8 mouse cellular contexts compared by ENCODE assay signal in genomic region chr8:120536306-120537206, GRCm38 (mm10). TPM values are rescaled to one million over a fixed set of nuclear protein-coding genes. Genes with fewer than 3 reads are reported as not detected.
DNase-seq lines count a peak whose midpoint lies in the region; ATAC-seq and TF ChIP-seq lines count a peak whose summit lies in the region.

No protein-coding gene starts in this region.

- peak overlapping the region; percentile 98 for H3K4me2 ChIP-seq in forebrain, postnatal 0 days (ENCODE audit: low read depth)
- H3K4me2 ChIP-seq in stomach, embryonic 15.5 days, result peak overlapping the region; percentile 99

- peak overlapping the region; percentile 76 for H3K9ac ChIP-seq in forebrain, postnatal 0 days
- H3K9ac ChIP-seq in stomach, embryonic 15.5 days, result peak overlapping the region; percentile 37

- peak overlapping the region; percentile 97 for H3K27ac ChIP-seq in gastrocnemius, adult 2 months
- peak overlapping the region; percentile 98 for H3K27ac ChIP-seq in forebrain, postnatal 0 days (ENCODE audit: low read depth, low read length)
- H3K27ac ChIP-seq in stomach, embryonic 15.5 days, result peak overlapping the region; percentile 94

- intact Hi-C loops in gastrocnemius, adult 2 months (cut with DNase I), result loop anchor here (5.0 kb wide), 3 partner anchors 34 to 169 kb away; no protein-coding TSS in a partner anchor
- intact Hi-C loops in left cerebral cortex, postnatal 14 days (cut with DNase I), result loop anchor here (5.0 kb wide), 2 partner anchors 219 to 249 kb away; no protein-coding TSS in a partner anchor

- peak; percentile 68 for DNase-seq in gastrocnemius, adult 2 months
- no peak for DNase-seq in gastrocnemius, postnatal 25 days
- peak; percentile 83 for DNase-seq in brain, adult 2 months (ENCODE audit: low read depth, low spot score)
- DNase-seq in forebrain, postnatal 0 days, result no peak
- peak; percentile 54 to 55 for DNase-seq in left cerebral cortex, postnatal 14 days (ENCODE audit: low spot score in 2 of 2)

- no peak for TF ChIP-seq CTCF in gastrocnemius, adult 2 months (IDR thresholded peaks at IDR 0.05)
- TF ChIP-seq CTCF in C2C12 (IDR thresholded peaks at IDR 0.05; ENCODE audit: control insufficient read depth, insufficient read depth, insufficient read length), result no peak
- TF ChIP-seq CTCF in forebrain, postnatal 0 days (IDR thresholded peaks at IDR 0.05; ENCODE audit: low read depth), result no peak

- H3ac ChIP-seq in C2C12 (ENCODE audit: control insufficient read depth, insufficient read length, low read depth), result peak overlapping the region; percentile 70

- H3K27me3 ChIP-seq in C2C12 (ENCODE audit: control insufficient read depth, insufficient read depth, insufficient read length), result no peaks in the 10 kb centered on the region
- H3K27me3 ChIP-seq in forebrain, postnatal 0 days (ENCODE audit: insufficient read depth, low read length), result no peaks in the 10 kb centered on the region
- no peaks in the 10 kb centered on the region for H3K27me3 ChIP-seq in stomach, embryonic 15.5 days (replicated peaks)

- no peak for ATAC-seq in forebrain, postnatal 0 days
- peak; percentile 5 for ATAC-seq in megakaryocyte progenitor cell, adult 5-6 weeks (replicated peaks; ENCODE audit: poor library complexity)
- ATAC-seq in stomach, embryonic 15.5 days (ENCODE audit: insufficient read depth, low FRiP score, low read depth), result peak; percentile 10

- H3K36me3 ChIP-seq in C2C12 (ENCODE audit: control insufficient read depth, insufficient read depth), result no peaks in the 10 kb centered on the region
- no peaks in the 10 kb centered on the region for H3K36me3 ChIP-seq in forebrain, postnatal 0 days (ENCODE audit: insufficient read depth)
- H3K36me3 ChIP-seq in stomach, embryonic 15.5 days, result no peaks in the 10 kb centered on the region

- under 1% methylated on average over 55 of the region's 61 CpGs for WGBS in forebrain, postnatal 0 days
- WGBS in stomach, embryonic 15.5 days, result 1% methylated on average over 61 of the region's 61 CpGs

- H3K79me3 ChIP-seq in C2C12 (ENCODE audit: low read depth), result peaks cover 7% of the 10 kb centered on the region

- peak overlapping the region; percentile 86 for H3K4me3 ChIP-seq in gastrocnemius, adult 2 months
- peak overlapping the region; percentile 25 for H3K4me3 ChIP-seq in C2C12 (ENCODE audit: insufficient read depth, poor library complexity, severe bottlenecking)
- peak overlapping the region; percentile 64 for H3K4me3 ChIP-seq in forebrain, postnatal 0 days (ENCODE audit: low read depth, low read length)
- H3K4me3 ChIP-seq in stomach, embryonic 15.5 days (replicated peaks), result peak overlapping the region; percentile 63

- H3K9me3 ChIP-seq in forebrain, postnatal 0 days (ENCODE audit: low read length), result no peaks in the 10 kb centered on the region
- H3K9me3 ChIP-seq in stomach, embryonic 15.5 days, result no peaks in the 10 kb centered on the region

- H3K79me2 ChIP-seq in C2C12 (ENCODE audit: control insufficient read depth, insufficient read depth), result peaks cover 36% of the 10 kb centered on the region

- H3K4me1 ChIP-seq in forebrain, postnatal 0 days (ENCODE audit: insufficient read depth), result peaks cover 32% of the 10 kb centered on the region
- peaks cover 87% of the 10 kb centered on the region for H3K4me1 ChIP-seq in stomach, embryonic 15.5 days

TF ChIP-seq in C2C12, 6 proteins besides CTCF, POLR2A, EP300 and RAD21:
- TF ChIP-seq MAX (IDR thresholded peaks at IDR 0.05) (peak; percentile 12), USF1 (IDR thresholded peaks at IDR 0.05; ENCODE audit: low read depth) (no peak), MYOG (IDR thresholded peaks at IDR 0.05; ENCODE audit: control insufficient read depth, extremely low read depth, insufficient read length) (no peak), FOSL1 (IDR thresholded peaks at IDR 0.05; ENCODE audit: insufficient read depth, low read length, poor library complexity, severe bottlenecking) (no peak), MYOD1 (IDR thresholded peaks at IDR 0.05; ENCODE audit: control insufficient read depth, insufficient read length, low read depth) (no peak), CEBPB (IDR thresholded peaks at IDR 0.05; ENCODE audit: low read depth) (no peak)

RNA-seq across cellular contexts. Expression of gene Gins2, which starts 52.5 kb away (rescaled TPM):
- under 1 TPM; 0.36 to 0.67 TPM for total RNA-seq in gastrocnemius, adult 2 months (2021)
- total RNA-seq in gastrocnemius, postnatal 25 days (2021), result 1 to 10 TPM; 1.0 to 1.3 TPM
- 69.8 TPM for polyA plus RNA-seq in C2C12 (2012; fragmentation: generic; extraction: Trizol)
- total RNA-seq in forebrain, postnatal 0 days (2014; rRNA removed), result 2.6 and 5.3 TPM in 2 replicates
- polyA plus RNA-seq in forebrain, postnatal 0 days (2015; fragmentation: Nextera tagmentation; extraction: Ambion mirVana), result 9.6 and 10.7 TPM in 2 replicates
- 1 to 10 TPM; 1.2 to 1.4 TPM for total RNA-seq in left cerebral cortex, postnatal 14 days (2021)
- 65.9 and 67.1 TPM in 2 replicates for total RNA-seq in megakaryocyte progenitor cell, adult 5-6 weeks (2015)
- total RNA-seq in megakaryocyte progenitor cell, adult 5-6 weeks (2017), result 28.1 and 47.1 TPM in 2 replicates
- 88.1 and 94.7 TPM in 2 replicates for polyA plus RNA-seq in stomach, embryonic 15.5 days (2015; fragmentation: Nextera tagmentation; extraction: Ambion mirVana)

Comparison
In these comparisons a context has a peak if more than half of its experiments do, and no peak if none do; other contexts are left out.
1. DNase-seq: peak in gastrocnemius, adult 2 months (single experiment), brain, adult 2 months (single experiment) and left cerebral cortex, postnatal 14 days (2 of 2); none in gastrocnemius, postnatal 25 days (single experiment) and forebrain, postnatal 0 days (single experiment).
2. H3K4me3 ChIP-seq: peak in every context shown above with its lines; median percentile 86 in gastrocnemius, adult 2 months; 64 in forebrain, postnatal 0 days; 63 in stomach, embryonic 15.5 days; 25 in C2C12.
3. Peak in every context shown above with its lines, with median percentiles within 50 percentile points of each other: H3K27ac ChIP-seq.